Mouse (Mus musculus): ENCODE data around the gene Immp2l.
"Not testable (repeated sequence)": the region's sequence is repeated elsewhere in the genome, so short reads cannot be mapped to it uniquely, and the experiment has no call there.

Gene Immp2l

DNA sequence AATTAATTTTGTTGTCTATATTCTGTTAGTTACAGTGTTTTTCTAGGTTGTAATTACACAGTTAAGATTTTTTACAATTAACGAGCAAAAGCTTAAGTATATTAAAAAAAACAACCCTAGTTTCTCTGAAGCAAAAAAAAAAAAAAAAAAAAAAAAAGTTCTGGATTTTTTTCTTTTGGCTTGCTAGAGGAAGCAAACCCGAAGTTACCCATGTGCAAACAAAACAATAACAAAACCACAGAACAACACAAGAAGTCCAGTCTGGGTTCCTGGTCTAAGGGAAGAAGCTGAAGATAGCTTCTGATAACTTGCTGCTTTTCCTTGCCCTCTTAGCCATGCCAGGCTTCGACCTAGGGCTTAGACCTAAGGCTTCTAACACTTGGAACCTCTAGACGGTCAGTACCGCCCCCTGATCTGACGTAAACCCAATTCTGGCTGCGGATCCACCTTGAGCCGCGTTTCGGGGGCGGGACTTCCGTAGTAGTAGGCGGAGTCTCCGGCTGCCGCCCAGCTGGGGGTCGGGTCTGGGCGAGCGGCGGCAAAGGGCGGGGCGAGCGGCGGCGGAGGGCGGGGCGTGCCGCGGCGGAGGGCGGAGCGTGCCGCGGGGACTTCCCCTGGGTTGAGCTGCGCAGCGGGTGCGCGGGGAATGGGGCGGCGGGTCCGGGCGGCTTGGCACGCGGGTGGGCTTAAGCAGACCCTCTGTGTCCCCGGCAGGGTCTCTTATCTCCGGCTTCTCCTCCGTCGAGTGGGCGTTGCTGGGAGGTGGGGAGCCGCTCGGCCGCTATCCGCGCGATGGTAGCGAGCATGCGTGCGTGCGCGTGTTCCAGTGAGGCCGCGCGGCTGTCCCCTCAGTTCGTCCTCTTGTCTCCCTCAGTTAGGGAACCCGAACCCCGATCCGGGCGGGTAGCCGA lies at the start of gene Immp2l:
Immp2l (plus strand) TSS at position 580 of the 911 bp plus-strand sequence.
- DNase-seq = peak; percentile 96 to 99

DNA sequence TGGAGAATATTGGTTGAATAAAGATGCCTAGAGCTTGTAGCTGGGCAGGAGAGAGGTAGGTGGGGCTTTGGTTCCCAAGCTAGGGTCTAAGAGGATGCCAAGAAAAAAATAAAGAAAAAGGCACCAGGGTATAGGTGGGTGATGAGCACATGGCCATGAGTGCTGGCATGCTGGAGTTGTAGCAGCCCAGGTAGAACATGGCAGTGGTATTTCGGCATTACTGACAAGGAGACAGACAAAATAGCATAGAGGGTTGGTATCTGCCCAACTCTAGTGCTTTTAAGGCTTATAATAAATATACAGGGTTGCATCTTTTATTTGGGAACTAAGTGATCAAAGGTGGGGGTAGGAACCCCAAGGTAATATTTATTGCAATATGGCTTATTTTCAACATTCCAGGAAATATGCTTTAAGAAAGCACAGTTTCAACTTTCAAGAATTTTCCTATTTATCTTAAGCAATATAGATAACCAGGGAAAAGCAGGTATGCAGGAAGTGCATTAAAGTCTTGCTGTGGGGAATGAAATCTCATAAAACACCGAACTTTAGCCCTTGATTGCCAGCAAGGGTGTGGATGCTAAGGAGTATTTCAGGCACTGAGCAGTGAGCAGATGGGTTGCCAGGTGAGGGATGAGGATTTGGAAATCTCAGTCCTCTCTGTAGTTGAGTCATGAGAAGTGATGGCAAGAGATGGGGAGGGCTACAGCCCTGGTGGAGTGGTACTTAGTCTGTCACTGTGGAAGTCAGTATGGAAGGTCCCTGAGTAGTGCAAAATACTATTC lies 45.0 kb upstream of the Immp2l start:
- DNase-seq = no peak

DNA sequence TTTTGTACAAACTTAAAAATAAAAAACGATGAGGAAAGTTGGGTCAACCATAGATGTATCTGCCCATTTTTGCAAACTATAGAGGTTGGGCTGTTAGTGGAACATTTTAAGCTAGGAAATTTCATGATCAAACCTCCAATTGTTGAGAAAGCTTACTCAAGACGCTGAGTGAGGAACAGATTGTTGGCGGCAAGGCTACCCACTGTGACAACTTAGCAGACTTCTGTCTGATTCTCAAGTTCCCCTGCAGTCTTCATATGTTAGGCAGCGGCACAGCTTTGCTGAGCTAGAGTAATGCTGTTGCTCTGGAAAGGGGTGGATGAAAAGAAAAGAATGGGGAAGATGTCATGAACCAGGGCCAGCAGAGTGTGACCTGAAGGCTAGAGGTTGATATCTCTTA lies 44.2 kb upstream of the Immp2l start:
- DNase-seq = no peak

DNA sequence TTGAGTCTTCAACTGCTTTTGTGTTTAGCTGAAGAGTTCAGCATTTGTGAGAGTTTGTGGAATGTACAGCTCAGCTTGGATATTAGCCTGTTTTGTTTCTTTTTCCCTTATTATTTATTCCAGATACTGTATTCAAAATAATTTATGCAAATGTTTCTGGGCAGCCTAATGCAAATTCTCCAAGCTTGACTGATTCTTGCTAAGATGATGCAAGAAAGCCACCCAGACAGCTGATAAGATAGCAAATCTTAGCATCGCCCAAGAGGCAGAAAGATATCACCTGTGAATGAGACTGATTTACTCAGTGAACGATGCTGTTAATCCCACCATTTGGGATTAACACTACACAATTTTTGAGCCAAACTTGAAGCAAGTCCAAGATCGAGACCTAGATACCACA lies 43.7 kb upstream of the Immp2l start:
- no peak for DNase-seq

DNA sequence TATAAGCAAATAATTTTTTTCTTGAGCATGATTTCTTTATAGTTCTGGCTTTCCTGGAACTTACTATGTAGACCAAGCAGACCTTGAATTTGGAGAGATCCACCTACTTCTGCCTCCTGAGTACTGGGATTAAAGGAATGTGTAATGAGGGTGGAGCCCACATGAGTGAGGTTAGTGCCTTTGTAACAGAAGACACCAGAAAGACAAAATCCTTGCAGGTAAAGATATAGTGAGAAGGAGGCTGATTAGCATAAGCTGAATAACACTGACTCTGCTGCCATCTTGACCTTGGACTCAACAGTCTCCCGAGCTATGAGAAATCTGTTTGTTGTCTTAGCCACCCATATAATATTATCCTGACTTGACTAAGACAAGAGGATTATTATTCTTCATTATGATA lies 40.9 kb upstream of the Immp2l start:
- DNase-seq = no peak

DNA sequence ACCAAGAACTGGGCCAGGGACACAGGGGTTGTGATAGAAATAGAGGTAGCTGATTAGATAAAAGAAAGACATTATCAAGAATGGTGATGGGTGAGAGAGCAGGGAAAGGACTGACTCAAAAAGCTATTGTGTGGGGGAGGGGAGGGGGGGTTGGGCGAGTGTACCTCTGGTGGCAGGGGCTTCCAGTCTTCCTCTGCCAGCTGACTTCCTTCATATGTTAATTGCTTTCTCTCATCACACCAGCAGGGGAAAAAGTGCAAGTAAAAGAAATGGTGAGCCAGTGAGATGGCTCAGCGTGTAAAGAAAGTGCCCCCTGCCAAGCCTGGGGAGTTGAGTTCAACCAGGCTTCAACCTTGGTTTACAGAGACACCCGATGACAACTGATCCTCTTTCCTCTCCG lies 39.2 kb upstream of the Immp2l start:
- no peak for DNase-seq

DNA sequence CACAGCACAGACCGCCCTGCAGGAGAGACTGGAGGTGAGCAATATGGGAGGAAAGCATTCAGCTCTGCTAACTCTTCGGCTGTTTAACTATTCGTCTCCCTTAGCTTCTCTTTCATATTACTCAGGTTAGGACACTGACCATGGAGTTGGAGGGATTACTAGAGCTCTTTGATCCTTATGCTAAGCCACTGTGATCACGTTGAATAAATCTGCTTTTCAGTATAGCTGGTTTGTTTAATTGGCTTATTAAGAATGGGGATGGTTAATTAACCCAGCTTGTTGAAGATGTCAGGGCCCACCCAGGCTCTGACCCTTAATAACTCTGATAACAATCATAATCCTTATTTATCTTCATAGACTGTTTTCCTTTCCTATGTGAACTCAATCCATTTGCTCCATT lies 38.1 kb upstream of the Immp2l start:
- DNase-seq = no peak

DNA sequence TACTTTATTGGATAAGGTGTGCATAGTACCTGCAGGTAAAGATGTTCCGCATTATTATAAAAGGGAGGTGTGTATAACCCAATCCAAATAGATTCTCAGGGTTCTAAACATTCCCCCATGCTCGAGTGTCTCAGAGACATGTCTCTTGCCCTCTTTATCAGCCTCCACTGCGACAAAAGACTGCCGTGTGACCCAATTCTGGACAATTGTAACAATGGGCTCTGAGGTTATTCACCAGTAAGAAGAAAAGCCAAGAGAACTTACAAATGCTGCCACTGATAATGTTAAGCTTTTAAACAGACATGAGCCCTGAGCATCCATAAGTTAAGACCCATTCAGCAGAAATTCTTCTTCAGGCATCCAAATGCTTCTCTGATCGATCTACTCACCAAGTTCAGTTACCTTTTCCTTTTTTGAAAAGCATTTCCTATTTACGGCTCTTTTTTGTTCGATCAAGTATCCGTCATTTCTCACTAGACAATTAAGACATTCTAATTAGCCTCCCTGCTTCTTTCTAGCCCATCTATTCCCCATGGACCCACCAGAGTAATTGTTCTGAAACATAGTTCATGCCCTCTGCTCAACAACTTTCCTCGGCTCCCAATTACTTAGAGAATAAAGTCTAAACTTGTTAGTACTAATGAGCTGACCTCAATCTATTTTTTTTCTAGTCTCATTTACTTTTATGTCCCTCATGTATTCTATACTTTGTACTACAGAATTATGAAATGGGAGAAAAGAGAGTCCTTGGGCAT lies 35.4 kb upstream of the Immp2l start:
- no peak for DNase-seq

DNA sequence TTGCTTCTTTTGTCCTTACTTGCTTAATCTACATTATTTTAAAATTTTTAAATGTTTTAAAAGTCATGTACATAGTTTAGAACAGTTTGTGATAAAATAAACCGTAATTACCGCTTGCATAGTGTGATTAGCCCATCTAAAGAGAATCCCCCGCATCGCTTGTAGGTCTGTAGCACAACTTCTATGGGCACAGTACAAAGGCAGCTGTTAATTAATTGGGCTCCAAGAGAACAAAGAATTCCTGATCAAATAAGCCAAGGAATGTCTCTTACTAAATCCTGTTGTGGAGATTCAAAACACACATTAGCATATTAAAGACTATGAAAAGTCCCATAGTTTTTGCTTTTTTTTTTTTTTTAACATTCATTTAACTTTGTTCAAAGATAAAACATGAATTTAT lies 32.2 kb upstream of the Immp2l start:
- no peak for DNase-seq

DNA sequence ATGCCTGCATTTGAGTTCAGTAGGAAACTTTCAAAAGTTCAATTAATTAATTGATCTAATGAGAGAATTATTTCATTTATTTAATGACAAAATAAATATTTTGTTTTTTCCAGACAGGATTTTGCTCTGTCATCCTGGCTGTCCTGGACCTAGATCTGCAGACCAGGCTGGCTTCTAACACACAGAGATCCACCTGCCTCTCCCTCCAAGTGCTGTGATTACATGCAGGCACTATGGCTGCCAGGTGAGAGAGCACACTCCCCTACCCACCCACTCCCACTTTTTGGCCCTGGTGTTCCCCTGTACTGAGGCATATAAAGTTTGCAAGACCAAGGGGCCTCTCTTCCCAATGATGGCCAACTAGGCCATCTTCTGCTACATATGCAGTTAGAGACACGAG lies 31.7 kb upstream of the Immp2l start:
- not testable (repeated sequence) for DNase-seq

DNA sequence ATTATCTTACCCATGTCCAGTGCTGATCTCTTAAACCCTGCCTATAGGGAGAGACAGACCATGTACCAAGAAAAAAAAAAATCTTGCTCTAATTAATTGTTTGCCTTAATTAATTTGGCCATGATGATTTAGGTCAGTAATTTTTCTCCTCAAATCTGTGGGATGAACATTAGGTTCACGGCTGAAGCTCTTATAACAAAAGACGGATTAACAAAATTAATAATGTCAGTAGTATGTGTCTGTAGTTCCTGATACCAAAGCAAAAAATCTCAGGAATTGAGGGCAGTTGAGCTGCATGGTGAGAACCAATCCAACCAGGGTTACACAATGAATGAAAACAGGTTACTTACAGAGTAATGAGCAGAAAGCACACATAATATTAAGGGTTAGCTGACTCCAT lies 29.0 kb upstream of the Immp2l start:
- DNase-seq = no peak

DNA sequence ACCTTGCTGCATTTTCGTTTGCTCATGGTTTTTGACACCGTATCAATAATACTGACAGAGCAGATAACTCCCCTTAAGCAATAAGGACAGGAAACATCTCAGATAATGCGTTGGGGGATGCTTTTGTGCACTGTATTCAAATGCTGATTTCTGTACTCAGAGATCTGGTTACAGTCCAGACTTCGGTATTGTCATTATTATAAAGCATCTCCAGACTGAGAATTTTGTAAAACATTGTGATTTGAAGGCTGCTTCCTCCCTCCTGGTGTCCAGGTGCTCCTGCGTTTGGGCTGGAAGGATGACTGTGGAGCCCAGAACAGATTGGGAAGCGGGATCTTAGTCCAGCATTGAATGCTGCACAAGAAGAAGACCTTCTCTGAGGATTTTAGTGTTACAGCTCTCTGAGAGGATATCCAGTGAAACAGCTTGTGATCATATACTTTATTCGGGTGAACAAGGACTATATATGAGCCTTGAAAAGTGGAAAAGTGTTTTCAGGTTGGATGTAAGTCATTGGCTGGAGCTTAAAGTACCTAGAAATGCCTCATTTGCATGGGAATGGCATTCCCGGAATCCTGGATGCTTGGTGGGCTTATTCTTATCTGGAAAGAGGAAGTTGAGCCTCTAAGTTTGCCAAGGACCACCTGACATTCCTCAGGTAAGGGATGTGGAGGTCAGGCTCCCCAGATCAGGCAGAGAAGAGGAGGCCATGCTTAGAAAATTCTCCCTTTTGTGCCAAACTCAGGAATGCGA lies 28.1 kb upstream of the Immp2l start:
- DNase-seq = no peak

DNA sequence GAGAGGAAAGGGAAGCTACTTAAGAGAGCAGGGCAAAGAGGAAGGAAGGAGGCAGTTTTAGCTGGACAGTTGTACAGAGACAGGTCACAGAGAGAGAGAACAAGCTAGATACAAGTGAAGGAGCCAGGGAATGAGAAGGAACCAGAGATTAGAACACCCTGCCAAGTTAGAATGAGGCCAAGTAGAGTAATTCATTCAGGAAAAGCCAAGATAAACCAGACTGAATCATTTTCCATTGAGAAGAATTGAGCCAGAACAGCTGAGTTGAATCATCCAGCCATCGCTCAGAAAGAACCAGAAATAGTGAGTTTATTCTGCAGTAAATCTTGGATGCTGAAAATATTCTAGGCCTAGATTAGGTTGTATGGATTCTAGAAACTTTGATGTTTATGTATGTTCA lies 1.4 kb upstream of the Immp2l start:
- no peak for DNase-seq

DNA sequence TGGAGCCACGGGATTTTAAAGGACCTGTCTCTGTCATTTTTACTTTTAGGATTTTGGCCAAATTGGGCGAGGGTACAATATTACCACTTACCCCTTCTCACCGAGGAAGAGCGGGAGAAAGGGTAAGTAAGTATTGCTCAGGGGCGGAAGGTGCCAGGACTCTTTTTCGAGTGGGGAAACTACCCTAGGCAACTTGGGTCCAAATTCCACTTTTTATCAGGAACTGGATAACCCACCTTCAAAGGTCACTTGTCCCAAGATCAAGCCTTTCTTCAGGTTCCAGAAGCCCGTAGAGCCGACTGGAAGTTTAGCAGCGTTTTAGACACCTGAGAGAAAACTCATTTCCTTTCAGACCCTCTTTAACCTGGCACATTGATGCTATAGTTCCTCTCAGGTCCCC lies 622 bp downstream of the Immp2l start:
- DNase-seq = no peak

DNA sequence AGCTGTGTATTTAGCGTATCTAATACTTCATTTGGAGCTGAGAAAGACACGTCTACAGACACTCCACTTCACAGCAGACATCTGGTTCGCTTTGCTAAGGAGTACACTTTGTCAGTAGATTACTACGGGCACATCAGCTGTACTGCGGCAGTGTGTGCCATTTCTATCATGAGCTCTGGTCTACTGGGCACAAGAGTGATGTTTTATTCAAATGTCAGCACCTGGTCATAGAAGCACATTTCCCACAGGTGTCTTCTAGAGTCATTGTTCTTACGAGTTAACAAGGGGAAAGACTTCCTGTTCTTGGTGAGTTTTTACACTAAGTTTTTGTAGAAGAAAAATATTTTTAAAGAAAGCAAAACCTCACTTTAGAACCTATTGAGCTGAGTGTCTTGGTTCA lies 3.6 kb downstream of the Immp2l start:
- no peak for DNase-seq

DNA sequence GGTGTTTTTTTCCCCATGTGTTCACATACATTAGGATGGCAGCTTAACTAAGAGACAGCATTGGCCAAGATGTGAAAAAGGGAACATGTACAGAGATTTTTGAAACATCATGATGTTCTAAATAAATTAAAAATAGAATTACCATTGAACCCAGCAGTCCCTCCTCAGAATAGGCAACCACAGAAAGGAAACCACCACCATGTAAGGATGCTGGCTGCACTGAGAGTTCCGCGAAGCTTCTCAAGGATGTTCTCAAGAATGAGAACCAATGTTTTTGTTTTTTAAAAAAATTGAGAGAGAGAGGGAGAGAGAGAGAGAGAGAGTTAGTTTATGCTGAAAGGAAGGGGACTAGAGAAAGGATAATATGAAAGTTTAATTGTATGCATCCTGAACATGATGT lies 7.2 kb downstream of the Immp2l start:
- DNase-seq = no peak

DNA sequence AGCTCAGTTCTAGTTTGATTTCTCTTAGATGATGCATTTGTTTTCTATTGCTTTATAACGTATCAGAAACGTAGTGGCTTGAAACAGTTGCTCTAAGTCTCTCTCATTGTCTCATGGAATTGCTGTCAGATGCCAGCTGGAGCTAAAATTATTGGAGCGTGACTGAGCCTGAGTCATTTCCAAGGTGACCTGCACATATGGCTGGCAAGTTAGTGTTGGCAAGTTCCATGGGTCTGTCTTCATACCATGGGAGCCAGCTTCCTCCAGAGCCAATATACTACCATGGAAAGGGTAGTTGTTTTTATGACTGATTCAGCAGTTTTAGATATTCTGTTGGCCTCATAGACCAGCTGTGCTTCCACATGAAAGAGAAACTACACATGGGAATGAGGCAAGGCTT lies 9.3 kb downstream of the Immp2l start:
- DNase-seq = no peak

DNA sequence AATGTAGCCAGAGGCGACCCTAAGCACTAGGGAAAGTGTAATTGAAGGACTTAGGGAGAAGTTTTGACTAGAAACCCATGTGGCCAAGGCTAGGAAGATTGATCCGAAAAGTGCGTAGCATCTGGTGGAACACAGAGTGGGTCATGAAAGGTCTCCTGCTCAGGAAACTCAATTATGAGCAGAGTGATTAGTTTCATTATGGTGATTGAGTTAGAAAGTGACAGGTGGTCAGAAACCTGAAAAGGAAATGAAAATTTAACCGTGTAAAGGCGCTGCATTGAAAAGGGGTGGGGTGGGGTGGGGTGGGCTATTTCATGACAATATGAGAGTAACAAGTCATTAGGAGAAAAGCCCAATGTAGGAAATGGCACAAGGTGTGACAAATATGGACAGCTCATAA lies 15.9 kb downstream of the Immp2l start:
- no peak for DNase-seq

DNA sequence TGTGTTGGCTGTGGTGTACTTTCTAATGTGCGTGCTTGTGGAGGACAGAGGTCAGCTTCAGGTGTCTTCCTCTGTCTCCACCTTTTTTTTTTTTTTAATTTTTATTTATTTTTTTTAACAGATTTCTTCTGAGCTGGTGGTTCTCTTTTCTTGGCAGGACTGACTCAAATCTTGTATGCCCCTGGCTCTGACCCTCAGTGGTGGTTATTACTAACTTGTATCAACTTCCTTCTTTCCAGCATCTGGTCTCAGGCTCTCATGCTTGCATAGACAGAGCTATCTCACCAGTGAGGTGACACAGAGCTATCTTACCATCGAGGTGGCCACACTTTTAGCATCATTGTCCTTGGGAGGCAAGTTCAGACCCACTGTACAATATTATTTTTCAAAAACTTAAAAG lies 17.8 kb downstream of the Immp2l start:
- no peak for DNase-seq

DNA sequence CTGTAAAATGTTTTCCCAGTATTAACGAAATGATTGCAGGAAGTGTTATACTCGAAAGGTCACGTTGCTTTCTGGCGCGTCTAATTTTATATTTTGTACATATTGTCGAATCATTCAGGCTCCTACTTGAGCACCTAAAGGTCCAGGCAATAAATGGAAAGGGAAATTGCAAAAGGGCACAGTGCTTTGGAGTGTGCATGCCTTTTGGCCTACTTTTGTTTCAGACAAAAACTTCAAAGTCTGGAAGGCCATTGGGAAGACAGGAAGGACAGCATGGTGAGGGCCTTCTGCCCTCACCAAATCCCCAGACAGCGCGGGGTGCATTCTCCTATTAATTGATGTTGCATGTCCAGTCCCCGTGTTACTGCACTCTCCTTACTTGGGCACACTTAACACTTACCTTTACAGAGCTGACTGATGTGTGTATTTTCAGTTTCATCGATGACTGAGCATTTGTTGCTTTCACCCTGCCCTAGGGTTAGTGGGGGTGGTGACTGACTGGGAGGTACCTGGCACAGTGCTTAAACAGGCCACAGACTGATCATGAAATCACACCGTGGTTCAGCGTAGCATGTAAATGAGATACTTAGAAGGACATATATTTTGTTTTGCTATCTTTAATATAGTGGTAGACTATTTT lies 20.7 kb downstream of the Immp2l start:
- DNase-seq = no peak

DNA sequence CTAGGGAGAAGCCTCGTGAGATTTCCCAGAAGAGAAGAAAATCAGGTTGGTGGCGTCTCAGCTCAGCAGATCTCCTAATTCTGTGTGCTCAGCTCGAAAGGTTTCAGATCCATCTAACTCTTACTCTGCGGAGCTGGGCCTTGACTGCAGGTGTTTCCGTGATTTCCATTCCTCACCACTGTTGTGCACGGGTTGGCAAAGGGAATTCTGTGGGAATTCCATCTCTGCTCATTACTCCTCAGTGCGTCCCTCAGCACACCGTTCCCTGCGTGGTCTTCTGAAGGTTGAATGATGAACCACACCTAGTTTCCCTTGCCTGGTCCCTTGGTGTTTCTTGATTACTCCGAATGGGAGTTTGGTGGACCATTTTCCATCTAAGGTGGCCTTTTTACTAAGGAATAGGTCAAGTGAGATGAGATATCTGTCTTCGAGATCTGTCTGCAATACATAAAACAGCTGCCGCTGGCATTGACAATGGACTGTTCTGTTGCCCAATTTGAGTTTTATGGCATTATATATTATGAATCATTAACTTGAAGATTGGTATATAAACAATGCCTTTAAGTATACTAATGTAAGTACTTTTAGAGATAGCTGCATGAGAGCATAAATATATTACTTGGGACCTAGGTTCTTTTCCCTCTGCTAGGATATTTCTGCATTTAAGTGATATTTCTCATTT lies 23.3 kb downstream of the Immp2l start:
- DNase-seq = no peak

DNA sequence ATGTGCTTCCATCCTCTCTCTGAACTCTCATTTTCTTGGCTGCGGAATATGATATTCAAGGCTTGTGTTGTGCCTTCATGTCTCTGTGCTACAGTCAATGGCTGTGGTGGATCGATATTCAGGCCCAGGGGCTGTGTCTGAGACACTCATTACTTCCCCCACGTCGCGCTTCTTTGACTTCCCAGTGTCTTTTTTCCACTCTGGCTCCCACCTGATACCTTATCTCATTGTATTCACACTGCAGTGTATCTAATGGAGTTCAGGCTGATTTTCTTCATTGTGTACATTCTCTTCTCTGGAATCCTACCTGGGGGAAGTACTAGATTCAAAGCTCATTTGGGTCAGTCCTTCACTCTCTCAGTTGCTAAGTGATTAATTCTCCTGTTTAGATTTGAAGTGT lies 27.1 kb downstream of the Immp2l start:
- no peak for DNase-seq
